Mouse (Mus musculus): ENCODE results near the gene Col11a1. TPM values are rescaled to one million over a fixed set of nuclear protein-coding genes. Genes with fewer than 3 reads are reported as not detected.

Col11a1 gene
- polyA plus RNA-seq, 1 experiment from 2014 or later = 16.9 TPM

- H3K4me1 ChIP-seq (ENCODE audit: control insufficient read depth, insufficient read depth, low read length) = no peaks in the 10 kb centered on the region
- no peaks in the 10 kb centered on the region for H3K27me3 ChIP-seq (ENCODE audit: control insufficient read depth, insufficient read depth, low read length)
- H3K9ac ChIP-seq (ENCODE audit: low read length) = no peak overlapping the region
- ATAC-seq (ENCODE audit: insufficient read depth, low FRiP score, low TSS enrichment) (peak; percentile 53; the same call in 1 of the 2 replicates), DNase-seq (ENCODE audit: low spot score) (peak; percentile 17)
- H3K27ac ChIP-seq (ENCODE audit: low read depth, low read length) = no peak overlapping the region; the same call in 1 of the 2 replicates
- no peak overlapping the region for H3K4me2 ChIP-seq (ENCODE audit: low read depth)
- 32% methylated on average over 4 of the region's 4 CpGs for WGBS
- no peaks in the 10 kb centered on the region for H3K9me3 ChIP-seq (ENCODE audit: control insufficient read depth, low read length)
- no peak overlapping the region for H3K4me3 ChIP-seq (ENCODE audit: low read depth, low read length)
- no peaks in the 10 kb centered on the region for H3K36me3 ChIP-seq (ENCODE audit: control insufficient read depth, insufficient read depth, low read length)
Measured at GRCm38 (mm10) chr3:114065587-114065986, 35.2 kb downstream of the Col11a1 start.

DNA sequence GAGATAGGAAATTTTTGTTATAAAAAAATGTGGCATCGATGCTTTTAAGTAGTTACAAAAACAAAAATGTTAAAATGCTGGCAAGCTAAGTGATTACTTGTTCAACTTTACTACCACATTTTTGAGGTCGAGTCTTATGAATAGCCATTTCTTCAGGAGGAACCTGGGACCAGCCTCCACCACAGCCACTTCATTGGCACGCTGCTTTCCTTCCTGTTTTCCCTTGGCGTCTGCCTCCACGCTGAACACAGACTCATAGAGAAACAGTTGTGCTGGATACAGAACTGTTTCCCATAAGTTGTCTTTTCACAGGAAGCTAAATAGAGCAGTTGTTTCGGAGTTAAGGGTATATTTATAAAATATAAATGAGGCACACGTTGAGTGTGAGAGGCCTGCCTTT is 69.0 kb downstream of the Col11a1 start:
- H3K9ac ChIP-seq (ENCODE audit: low read length) = no peak overlapping the region
- no peaks in the 10 kb centered on the region for H3K36me3 ChIP-seq (ENCODE audit: control insufficient read depth, insufficient read depth, low read length)
- H3K9me3 ChIP-seq (ENCODE audit: control insufficient read depth, low read length) = no peaks in the 10 kb centered on the region
- H3K4me3 ChIP-seq (ENCODE audit: low read depth, low read length) = no peak overlapping the region
- H3K4me1 ChIP-seq (ENCODE audit: control insufficient read depth, insufficient read depth, low read length) = no peaks in the 10 kb centered on the region
- no peak for DNase-seq (ENCODE audit: low spot score)
- no peak for ATAC-seq (ENCODE audit: insufficient read depth, low FRiP score, low TSS enrichment)
- no peak overlapping the region for H3K4me2 ChIP-seq (ENCODE audit: low read depth)
- H3K27ac ChIP-seq (ENCODE audit: low read depth, low read length) = no peak overlapping the region
- WGBS = 81% methylated on average over 7 of the region's 7 CpGs
- H3K27me3 ChIP-seq (ENCODE audit: control insufficient read depth, insufficient read depth, low read length) = no peaks in the 10 kb centered on the region

DNA sequence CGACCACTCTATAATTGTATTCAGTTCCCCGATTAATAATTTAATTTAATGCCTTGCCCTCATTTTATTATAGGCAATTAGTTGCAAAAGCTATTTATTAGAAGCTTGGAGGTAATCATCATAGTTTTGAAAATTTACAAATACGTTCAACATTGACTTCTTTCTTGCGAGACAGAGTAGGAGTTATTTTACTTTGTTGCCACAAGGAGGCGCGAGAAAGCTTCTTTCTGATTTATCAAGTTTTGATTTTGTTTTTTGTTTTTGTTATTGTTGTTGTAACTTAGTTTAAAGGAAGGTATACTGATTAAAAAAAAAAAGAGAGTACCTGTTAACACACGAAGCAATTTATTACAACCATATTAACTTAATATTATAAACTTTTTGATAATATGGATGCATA is 76.8 kb downstream of the Col11a1 start:
- 33% methylated on average over 7 of the region's 7 CpGs for WGBS
- Histone ChIP-seq H3K4me1 (ENCODE audit: control insufficient read depth, insufficient read depth, low read length) (no peaks in the 10 kb centered on the region), H3K36me3 (ENCODE audit: control insufficient read depth, insufficient read depth, low read length) (no peaks in the 10 kb centered on the region), H3K9me3 (ENCODE audit: control insufficient read depth, low read length) (no peaks in the 10 kb centered on the region), H3K4me2 (ENCODE audit: low read depth) (no peak overlapping the region), H3K4me3 (ENCODE audit: low read depth, low read length) (no peak overlapping the region), H3K9ac (ENCODE audit: low read length) (no peak overlapping the region), H3K27me3 (ENCODE audit: control insufficient read depth, insufficient read depth, low read length) (no peaks in the 10 kb centered on the region), H3K27ac (ENCODE audit: low read depth, low read length) (no peak overlapping the region)
- DNase-seq (ENCODE audit: low spot score) (no peak), ATAC-seq (ENCODE audit: insufficient read depth, low FRiP score, low TSS enrichment) (no peak)

GRCm38 (mm10) chr3:114147140-114147539 is 116.8 kb downstream of the Col11a1 start:
- no peak overlapping the region for H3K4me2 ChIP-seq (ENCODE audit: low read depth)
- ATAC-seq (ENCODE audit: insufficient read depth, low FRiP score, low TSS enrichment) (no peak), DNase-seq (ENCODE audit: low spot score) (no peak)
- 33% methylated on average over 3 of the region's 3 CpGs for WGBS
- H3K9ac ChIP-seq (ENCODE audit: low read length) = no peak overlapping the region
- no peaks in the 10 kb centered on the region for H3K4me1 ChIP-seq (ENCODE audit: control insufficient read depth, insufficient read depth, low read length)
- no peaks in the 10 kb centered on the region for H3K9me3 ChIP-seq (ENCODE audit: control insufficient read depth, low read length)
- H3K4me3 ChIP-seq (ENCODE audit: low read depth, low read length) = no peak overlapping the region
- H3K27me3 ChIP-seq (ENCODE audit: control insufficient read depth, insufficient read depth, low read length) = no peaks in the 10 kb centered on the region
- no peaks in the 10 kb centered on the region for H3K36me3 ChIP-seq (ENCODE audit: control insufficient read depth, insufficient read depth, low read length)
- H3K27ac ChIP-seq (ENCODE audit: low read depth, low read length) = no peak overlapping the region

GRCm38 (mm10) chr3:114197964-114198750 is 167.8 kb downstream of the Col11a1 start:
- H3K4me2 ChIP-seq (ENCODE audit: low read depth) = no peak overlapping the region
- H3K9me3 ChIP-seq (ENCODE audit: control insufficient read depth, low read length) = no peaks in the 10 kb centered on the region
- no peak overlapping the region for H3K9ac ChIP-seq (ENCODE audit: low read length)
- H3K4me3 ChIP-seq (ENCODE audit: low read depth, low read length) = no peak overlapping the region
- DNase-seq (ENCODE audit: low spot score) (no peak), ATAC-seq (ENCODE audit: insufficient read depth, low FRiP score, low TSS enrichment) (no peak; the same call in 1 of the 2 replicates)
- 89% methylated on average over 6 of the region's 6 CpGs for WGBS
- no peaks in the 10 kb centered on the region for H3K4me1 ChIP-seq (ENCODE audit: control insufficient read depth, insufficient read depth, low read length)
- H3K27me3 ChIP-seq (ENCODE audit: control insufficient read depth, insufficient read depth, low read length) = no peaks in the 10 kb centered on the region
- no peaks in the 10 kb centered on the region for H3K36me3 ChIP-seq (ENCODE audit: control insufficient read depth, insufficient read depth, low read length)
- no peak overlapping the region for H3K27ac ChIP-seq (ENCODE audit: low read depth, low read length)

DNA sequence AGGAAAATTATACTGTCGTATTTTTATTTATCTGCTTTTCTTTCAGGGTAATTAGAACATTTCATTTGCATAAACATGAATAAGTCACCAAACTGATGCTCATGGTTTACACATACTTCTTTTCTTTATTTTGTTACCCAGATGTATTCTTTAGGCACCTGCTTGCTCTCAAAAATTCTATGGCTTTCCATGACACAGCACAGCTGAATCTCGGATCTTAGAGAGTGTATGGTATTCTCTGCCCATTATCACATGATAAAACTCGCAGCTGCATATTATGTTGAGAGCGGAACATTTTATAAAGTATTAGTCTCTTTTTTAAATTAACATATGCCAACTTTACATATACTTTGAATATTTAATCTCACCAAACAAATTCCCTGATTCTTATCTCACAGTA is 181.9 kb downstream of the Col11a1 start:
- DNase-seq (ENCODE audit: low spot score) (no peak), ATAC-seq (ENCODE audit: insufficient read depth, low FRiP score, low TSS enrichment) (no peak)
- 94% methylated on average over 4 of the region's 4 CpGs for WGBS
- no peak overlapping the region for H3K27ac ChIP-seq (ENCODE audit: low read depth, low read length)
- H3K9me3 ChIP-seq (ENCODE audit: control insufficient read depth, low read length) = no peaks in the 10 kb centered on the region
- no peak overlapping the region for H3K4me3 ChIP-seq (ENCODE audit: low read depth, low read length)
- H3K9ac ChIP-seq (ENCODE audit: low read length) = no peak overlapping the region
- H3K27me3 ChIP-seq (ENCODE audit: control insufficient read depth, insufficient read depth, low read length) = no peaks in the 10 kb centered on the region
- no peaks in the 10 kb centered on the region for H3K36me3 ChIP-seq (ENCODE audit: control insufficient read depth, insufficient read depth, low read length)
- H3K4me2 ChIP-seq (ENCODE audit: low read depth) = no peak overlapping the region
- no peaks in the 10 kb centered on the region for H3K4me1 ChIP-seq (ENCODE audit: control insufficient read depth, insufficient read depth, low read length)

DNA sequence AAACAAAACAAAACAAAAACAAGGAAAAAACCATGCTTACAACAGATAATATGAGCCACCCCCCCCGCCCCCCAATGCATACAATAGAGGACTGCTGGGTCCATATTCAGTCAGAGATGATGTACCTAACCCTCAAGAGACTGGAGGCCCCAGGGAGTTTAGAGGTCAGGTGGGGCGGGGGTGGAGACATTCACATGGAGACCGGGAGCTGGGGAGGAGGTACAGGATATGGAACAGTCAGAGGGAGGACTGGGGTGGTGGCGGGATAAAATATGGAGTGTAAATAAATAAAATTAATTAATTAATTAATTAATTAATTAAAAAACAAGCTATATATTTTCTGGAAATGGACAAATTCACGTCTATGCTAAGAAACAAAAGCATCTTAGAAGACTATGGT is 185.8 kb downstream of the Col11a1 start:
- peak; percentile 45; the same call in 1 of the 2 replicates for ATAC-seq (ENCODE audit: insufficient read depth, low FRiP score, low TSS enrichment)
- no peak for DNase-seq (ENCODE audit: low spot score)
- 89% methylated on average over 5 of the region's 5 CpGs for WGBS
- Histone ChIP-seq H3K27ac (ENCODE audit: low read depth, low read length) (no peak overlapping the region), H3K36me3 (ENCODE audit: control insufficient read depth, insufficient read depth, low read length) (no peaks in the 10 kb centered on the region), H3K9ac (ENCODE audit: low read length) (no peak overlapping the region), H3K4me2 (ENCODE audit: low read depth) (no peak overlapping the region), H3K9me3 (ENCODE audit: control insufficient read depth, low read length) (no peaks in the 10 kb centered on the region), H3K27me3 (ENCODE audit: control insufficient read depth, insufficient read depth, low read length) (no peaks in the 10 kb centered on the region), H3K4me1 (ENCODE audit: control insufficient read depth, insufficient read depth, low read length) (no peaks in the 10 kb centered on the region), H3K4me3 (ENCODE audit: low read depth, low read length) (no peak overlapping the region)

- H3K4me1 ChIP-seq (ENCODE audit: control insufficient read depth, insufficient read depth, low read length) = no peaks in the 10 kb centered on the region
- WGBS = 72% methylated on average over 1 of the region's 1 CpGs
- H3K4me2 ChIP-seq (ENCODE audit: low read depth) = no peak overlapping the region
- H3K36me3 ChIP-seq (ENCODE audit: control insufficient read depth, insufficient read depth, low read length) = no peaks in the 10 kb centered on the region
- no peak for ATAC-seq (ENCODE audit: insufficient read depth, low FRiP score, low TSS enrichment)
- no peaks in the 10 kb centered on the region for H3K27me3 ChIP-seq (ENCODE audit: control insufficient read depth, insufficient read depth, low read length)
- no peak overlapping the region for H3K4me3 ChIP-seq (ENCODE audit: low read depth, low read length)
- H3K9me3 ChIP-seq (ENCODE audit: control insufficient read depth, low read length) = no peaks in the 10 kb centered on the region
- DNase-seq (ENCODE audit: low spot score) = no peak
- no peak overlapping the region for H3K9ac ChIP-seq (ENCODE audit: low read length)
- H3K27ac ChIP-seq (ENCODE audit: low read depth, low read length) = no peak overlapping the region
Measured at GRCm38 (mm10) chr3:114229501-114229900, 199.2 kb downstream of the Col11a1 start.
